Mouse (Mus musculus): ENCODE results near the gene Acod1.

DNA sequence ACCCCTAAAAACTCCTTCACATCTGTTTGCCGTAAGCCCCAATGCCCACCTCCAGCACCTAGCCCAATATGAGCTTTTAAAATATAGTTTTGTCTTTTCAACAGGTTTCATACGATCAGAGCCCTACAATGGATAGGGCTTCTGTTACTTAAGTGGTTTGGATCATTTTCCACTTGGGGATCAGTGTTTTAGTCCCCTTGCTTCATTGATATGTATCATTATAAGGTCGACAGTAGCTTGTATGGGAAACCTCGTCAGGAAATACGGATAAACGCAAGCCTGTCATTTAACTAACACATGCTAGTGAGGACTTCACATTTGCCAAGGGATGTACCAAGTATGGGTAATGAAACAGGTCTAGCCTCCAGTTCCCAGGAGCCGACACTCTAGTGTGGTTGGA lies 9.8 kb downstream of the Acod1 start:
- no peak for TF ChIP-seq POLR2A (IDR thresholded peaks at IDR 0.05; ENCODE audit: borderline replicate concordance, low read depth, low read length)
- TF ChIP-seq CTCF (IDR thresholded peaks at IDR 0.05; ENCODE audit: low read depth, low read length): no peak

Measured in bone marrow macrophage, adult 2 months (primary cell).